Mouse (Mus musculus): ENCODE data around the gene Hsd3b7. TPM values are rescaled to one million over a fixed set of nuclear protein-coding genes. Genes with fewer than 3 reads are reported as not detected.
"Not testable (repeated sequence)": the region's sequence is repeated elsewhere in the genome, so short reads cannot be mapped to it uniquely, and the experiment has no call there.

Gene Hsd3b7
- total RNA-seq, 2 experiments from 2014 or later = 5.9 to 6.6 TPM

- no peak for DNase-seq (ENCODE audit: low spot score in 2 of 2)
These were observed 14.8 kb downstream of the Hsd3b7 start for GRCm38 (mm10) chr7:127815116-127815665.

GRCm38 (mm10) chr7:127815954-127816821 is 15.8 kb downstream of the Hsd3b7 start:
- peak; percentile 44 to 67 for DNase-seq (ENCODE audit: low spot score in 2 of 2)

- DNase-seq (ENCODE audit: low spot score in 2 of 2) = no peak
These were observed 16.6 kb downstream of the Hsd3b7 start for GRCm38 (mm10) chr7:127817053-127817452.

GRCm38 (mm10) chr7:127817776-127818175 is 17.4 kb downstream of the Hsd3b7 start:
- no peak for DNase-seq (ENCODE audit: low spot score in 2 of 2)

- no peak for DNase-seq (ENCODE audit: low spot score in 2 of 2)
These were observed 20.6 kb downstream of the Hsd3b7 start for GRCm38 (mm10) chr7:127820836-127821509.

- DNase-seq (ENCODE audit: low spot score in 2 of 2) = no peak
These were observed 22.1 kb downstream of the Hsd3b7 start for GRCm38 (mm10) chr7:127822494-127822893.

- DNase-seq (ENCODE audit: low spot score in 2 of 2) = peak in 1 of 2 experiments; percentile 29
These were observed 23.1 kb downstream of the Hsd3b7 start for GRCm38 (mm10) chr7:127823236-127824171.

GRCm38 (mm10) chr7:127824176-127824871 is 23.9 kb downstream of the Hsd3b7 start, which contains the start of the genes Stx4a and Stx1b:
Gene Stx4a (plus strand): TSS chr7:127824294.
Gene Stx1b (minus strand): TSS chr7:127824549.
- DNase-seq (ENCODE audit: low spot score in 2 of 2) = peak; percentile 57 to 62

GRCm38 (mm10) chr7:127835550-127835949 is 35.1 kb downstream of the Hsd3b7 start:
- DNase-seq (ENCODE audit: low spot score in 2 of 2) = no peak

GRCm38 (mm10) chr7:127837473-127837872 is 37.1 kb downstream of the Hsd3b7 start:
- DNase-seq (ENCODE audit: low spot score in 2 of 2) = no peak

- not testable (repeated sequence) for DNase-seq (ENCODE audit: low spot score in 2 of 2)
These were observed 37.5 kb downstream of the Hsd3b7 start for GRCm38 (mm10) chr7:127837878-127838277.

- not testable (repeated sequence) for DNase-seq (ENCODE audit: low spot score in 2 of 2)
These were observed 39.6 kb downstream of the Hsd3b7 start for GRCm38 (mm10) chr7:127840031-127840430.

GRCm38 (mm10) chr7:127840886-127841285 is 40.5 kb downstream of the Hsd3b7 start:
- DNase-seq (ENCODE audit: low spot score in 2 of 2) = no peak

GRCm38 (mm10) chr7:127841340-127842000 is 41.1 kb downstream of the Hsd3b7 start:
- DNase-seq (ENCODE audit: low spot score in 2 of 2) = peak; percentile 95 to 97

GRCm38 (mm10) chr7:127842001-127842718 is 41.8 kb downstream of the Hsd3b7 start:
- peak; percentile 64 to 84 for DNase-seq (ENCODE audit: low spot score in 2 of 2)

- no peak for DNase-seq (ENCODE audit: low spot score in 2 of 2)
These were observed 49.8 kb downstream of the Hsd3b7 start for GRCm38 (mm10) chr7:127849973-127850875.

GRCm38 (mm10) chr7:127850906-127851305 is 50.5 kb downstream of the Hsd3b7 start:
- no peak for DNase-seq (ENCODE audit: low spot score in 2 of 2)
